Mouse (Mus musculus): ENCODE data around the gene Gm3776. TPM values are rescaled to one million over a fixed set of nuclear protein-coding genes. Genes with fewer than 3 reads are reported as not detected.
"Not testable (repeated sequence)": the region's sequence is repeated elsewhere in the genome, so short reads cannot be mapped to it uniquely, and the experiment has no call there.

Gm3776 gene
- polyA plus RNA-seq, 1 experiment from 2014 or later, result not detected

DNA sequence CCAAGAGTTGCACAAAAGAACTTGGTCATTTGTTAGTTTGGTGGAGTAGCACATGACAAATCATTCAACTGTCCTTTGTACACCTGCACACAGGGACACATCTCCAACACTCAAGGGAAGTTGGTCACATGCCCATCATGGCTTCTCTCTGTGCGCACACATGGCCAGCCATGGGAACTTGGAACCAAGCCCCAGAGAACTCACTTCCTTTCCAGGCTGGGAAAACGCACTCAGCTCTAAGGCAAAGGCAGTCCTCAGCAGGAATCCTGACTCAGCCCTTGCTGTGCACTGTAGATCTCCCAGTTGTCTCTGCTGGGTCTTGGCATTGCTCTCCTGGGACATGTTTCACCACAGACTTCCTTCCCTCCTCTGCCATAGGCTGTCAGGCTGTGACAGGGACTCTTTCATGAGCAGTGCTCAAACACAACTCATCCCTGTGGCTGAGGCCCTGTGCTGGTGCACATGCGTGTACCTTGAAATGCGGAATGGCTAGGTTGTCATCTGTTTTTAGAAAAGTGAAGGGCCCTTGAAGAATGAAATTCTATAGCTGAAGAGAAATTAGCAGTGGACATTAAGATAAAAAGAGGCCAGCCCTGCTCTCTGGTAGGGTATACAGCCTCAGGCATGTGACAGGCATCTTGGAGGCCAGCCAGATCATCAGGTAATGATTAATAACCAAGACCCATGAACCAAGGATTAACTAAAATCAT lies 25.2 kb downstream of the Gm3776 start:
- H3K9me3 ChIP-seq (replicated peaks; ENCODE audit: control insufficient read depth, low read length, poor library complexity, severe bottlenecking); H3K4me1 ChIP-seq (ENCODE audit: control insufficient read depth, insufficient read depth, low read length); H3K4me3 ChIP-seq (ENCODE audit: low read depth, low read length); H3K4me2 ChIP-seq (ENCODE audit: low read length); ATAC-seq; H3K27me3 ChIP-seq (ENCODE audit: control insufficient read depth, insufficient read depth, low read depth, low read length); H3K36me3 ChIP-seq (ENCODE audit: control insufficient read depth, insufficient read depth, low read length); H3K27ac ChIP-seq (ENCODE audit: low read length); H3K9ac ChIP-seq (ENCODE audit: low read depth, low read length): not testable (repeated sequence)
- 88% methylated on average over 4 of the region's 4 CpGs for WGBS

GRCm38 (mm10) chr9:78289063-78289462 lies 32.1 kb downstream of the Gm3776 start:
- not testable (repeated sequence) for H3K9me3 ChIP-seq (replicated peaks; ENCODE audit: control insufficient read depth, low read length, poor library complexity, severe bottlenecking); H3K4me2 ChIP-seq (ENCODE audit: low read length); H3K36me3 ChIP-seq (ENCODE audit: control insufficient read depth, insufficient read depth, low read length); H3K4me3 ChIP-seq (ENCODE audit: low read depth, low read length); H3K9ac ChIP-seq (ENCODE audit: low read depth, low read length); H3K27ac ChIP-seq (ENCODE audit: low read length); ATAC-seq; H3K4me1 ChIP-seq (ENCODE audit: control insufficient read depth, insufficient read depth, low read length); H3K27me3 ChIP-seq (ENCODE audit: control insufficient read depth, insufficient read depth, low read depth, low read length)
- 100% methylated on average over 1 of the region's 1 CpGs for WGBS

GRCm38 (mm10) chr9:78289723-78290122 lies 32.8 kb downstream of the Gm3776 start, which contains the start of gene Gm10639:
TSS of gene Gm10639 (plus strand) at chr9:78289923.
- not testable (repeated sequence) for H3K9ac ChIP-seq (ENCODE audit: low read depth, low read length); H3K4me2 ChIP-seq (ENCODE audit: low read length); H3K4me3 ChIP-seq (ENCODE audit: low read depth, low read length); H3K27me3 ChIP-seq (ENCODE audit: control insufficient read depth, insufficient read depth, low read depth, low read length); ATAC-seq; H3K36me3 ChIP-seq (ENCODE audit: control insufficient read depth, insufficient read depth, low read length); H3K4me1 ChIP-seq (ENCODE audit: control insufficient read depth, insufficient read depth, low read length); H3K27ac ChIP-seq (ENCODE audit: low read length); H3K9me3 ChIP-seq (replicated peaks; ENCODE audit: control insufficient read depth, low read length, poor library complexity, severe bottlenecking)
- 91% methylated on average over 3 of the region's 3 CpGs for WGBS

DNA sequence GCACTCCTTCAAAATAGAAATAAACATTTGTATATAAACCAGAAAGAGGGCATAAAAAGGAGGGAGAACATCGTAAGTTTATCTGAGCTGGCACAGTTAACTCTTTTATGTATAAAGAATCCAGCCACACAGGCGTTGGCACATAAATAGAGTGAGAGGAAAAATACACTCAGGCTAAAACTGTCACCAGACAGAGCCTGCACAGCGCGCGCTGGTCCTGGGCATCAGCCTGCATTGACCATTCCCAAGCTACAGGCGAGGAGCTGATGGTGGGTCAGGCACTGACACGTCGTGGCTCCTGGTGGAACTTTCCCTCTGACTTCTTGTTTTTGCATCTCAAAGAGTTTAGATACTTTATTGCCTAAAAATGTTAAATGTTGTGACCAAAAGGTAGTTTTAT lies 35.5 kb downstream of the Gm3776 start:
- H3K4me1 ChIP-seq (ENCODE audit: control insufficient read depth, insufficient read depth, low read length); H3K27me3 ChIP-seq (ENCODE audit: control insufficient read depth, insufficient read depth, low read depth, low read length); H3K36me3 ChIP-seq (ENCODE audit: control insufficient read depth, insufficient read depth, low read length); H3K9me3 ChIP-seq (replicated peaks; ENCODE audit: control insufficient read depth, low read length, poor library complexity, severe bottlenecking); H3K4me3 ChIP-seq (ENCODE audit: low read depth, low read length); H3K9ac ChIP-seq (ENCODE audit: low read depth, low read length); ATAC-seq; H3K27ac ChIP-seq (ENCODE audit: low read length); H3K4me2 ChIP-seq (ENCODE audit: low read length): not testable (repeated sequence)
- 95% methylated on average over 8 of the region's 8 CpGs for WGBS

GRCm38 (mm10) chr9:78293683-78294082 lies 36.8 kb downstream of the Gm3776 start:
- WGBS, result 73% methylated on average over 1 of the region's 1 CpGs
- H3K27ac ChIP-seq (ENCODE audit: low read length); H3K4me3 ChIP-seq (ENCODE audit: low read depth, low read length); H3K4me2 ChIP-seq (ENCODE audit: low read length); H3K9me3 ChIP-seq (replicated peaks; ENCODE audit: control insufficient read depth, low read length, poor library complexity, severe bottlenecking); H3K36me3 ChIP-seq (ENCODE audit: control insufficient read depth, insufficient read depth, low read length); H3K27me3 ChIP-seq (ENCODE audit: control insufficient read depth, insufficient read depth, low read depth, low read length); ATAC-seq; H3K9ac ChIP-seq (ENCODE audit: low read depth, low read length); H3K4me1 ChIP-seq (ENCODE audit: control insufficient read depth, insufficient read depth, low read length): not testable (repeated sequence)

DNA sequence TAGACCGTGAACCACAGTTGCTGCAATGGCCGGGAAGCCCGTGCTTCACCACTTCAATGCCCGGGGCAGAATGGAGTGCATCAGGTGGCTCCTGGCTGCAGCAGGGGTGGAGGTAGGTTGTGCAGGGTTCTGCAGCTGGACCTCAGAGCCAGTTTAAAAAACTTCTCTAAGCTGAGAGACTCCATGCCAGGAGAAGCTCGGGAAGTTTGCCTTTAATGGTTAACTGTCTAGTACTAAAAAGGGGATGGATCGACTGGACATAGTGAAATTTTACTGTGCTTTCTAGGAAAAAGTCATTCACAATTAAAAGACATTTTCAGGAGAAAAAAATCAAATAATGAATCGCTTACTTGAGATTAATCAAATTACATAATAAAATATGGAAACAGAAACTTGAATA lies 37.9 kb downstream of the Gm3776 start:
- WGBS, result 92% methylated on average over 4 of the region's 7 CpGs
- H3K4me2 ChIP-seq (ENCODE audit: low read length); H3K4me3 ChIP-seq (ENCODE audit: low read depth, low read length); H3K27me3 ChIP-seq (ENCODE audit: control insufficient read depth, insufficient read depth, low read depth, low read length); H3K36me3 ChIP-seq (ENCODE audit: control insufficient read depth, insufficient read depth, low read length); H3K9ac ChIP-seq (ENCODE audit: low read depth, low read length); H3K9me3 ChIP-seq (replicated peaks; ENCODE audit: control insufficient read depth, low read length, poor library complexity, severe bottlenecking); ATAC-seq; H3K4me1 ChIP-seq (ENCODE audit: control insufficient read depth, insufficient read depth, low read length); H3K27ac ChIP-seq (ENCODE audit: low read length): not testable (repeated sequence)

DNA sequence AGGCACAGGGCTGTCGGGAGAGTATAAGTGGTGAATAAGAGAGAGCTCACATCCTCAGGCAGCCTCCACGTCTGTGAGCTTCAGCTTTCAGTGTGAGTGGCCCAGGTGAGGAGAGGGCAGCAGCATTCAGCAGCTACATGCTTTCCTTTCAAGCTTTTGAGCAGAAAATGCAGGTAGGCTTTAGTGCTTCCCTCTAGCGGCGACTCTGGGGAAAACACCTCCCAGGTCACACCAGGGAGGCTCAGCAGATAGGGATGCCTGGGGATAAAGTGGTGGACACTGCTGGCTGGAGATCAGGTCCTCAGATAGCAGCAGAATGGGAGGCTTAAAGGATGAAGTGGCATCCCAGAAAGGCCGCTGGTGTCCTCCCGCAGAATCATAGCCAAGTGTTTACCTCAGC lies 39.2 kb downstream of the Gm3776 start:
- not testable (repeated sequence) for H3K4me1 ChIP-seq (ENCODE audit: control insufficient read depth, insufficient read depth, low read length); H3K9ac ChIP-seq (ENCODE audit: low read depth, low read length); H3K27me3 ChIP-seq (ENCODE audit: control insufficient read depth, insufficient read depth, low read depth, low read length); H3K9me3 ChIP-seq (replicated peaks; ENCODE audit: control insufficient read depth, low read length, poor library complexity, severe bottlenecking); H3K4me2 ChIP-seq (ENCODE audit: low read length); H3K4me3 ChIP-seq (ENCODE audit: low read depth, low read length); ATAC-seq; H3K27ac ChIP-seq (ENCODE audit: low read length); H3K36me3 ChIP-seq (ENCODE audit: control insufficient read depth, insufficient read depth, low read length)
- WGBS, result 16% methylated on average over 6 of the region's 6 CpGs

GRCm38 (mm10) chr9:78298232-78298631 lies 41.3 kb downstream of the Gm3776 start:
- no peak for ATAC-seq
- WGBS, result 90% methylated on average over 1 of the region's 1 CpGs
- Histone ChIP-seq H3K4me3 (ENCODE audit: low read depth, low read length) (no peak overlapping the region), H3K9me3 (replicated peaks; ENCODE audit: control insufficient read depth, low read length, poor library complexity, severe bottlenecking) (no peaks in the 10 kb centered on the region), H3K4me2 (ENCODE audit: low read length) (no peak overlapping the region), H3K27ac (ENCODE audit: low read length) (no peak overlapping the region), H3K36me3 (ENCODE audit: control insufficient read depth, insufficient read depth, low read length) (no peaks in the 10 kb centered on the region), H3K27me3 (ENCODE audit: control insufficient read depth, insufficient read depth, low read depth, low read length) (no peaks in the 10 kb centered on the region), H3K9ac (ENCODE audit: low read depth, low read length) (no peak overlapping the region), H3K4me1 (ENCODE audit: control insufficient read depth, insufficient read depth, low read length) (no peaks in the 10 kb centered on the region)

DNA sequence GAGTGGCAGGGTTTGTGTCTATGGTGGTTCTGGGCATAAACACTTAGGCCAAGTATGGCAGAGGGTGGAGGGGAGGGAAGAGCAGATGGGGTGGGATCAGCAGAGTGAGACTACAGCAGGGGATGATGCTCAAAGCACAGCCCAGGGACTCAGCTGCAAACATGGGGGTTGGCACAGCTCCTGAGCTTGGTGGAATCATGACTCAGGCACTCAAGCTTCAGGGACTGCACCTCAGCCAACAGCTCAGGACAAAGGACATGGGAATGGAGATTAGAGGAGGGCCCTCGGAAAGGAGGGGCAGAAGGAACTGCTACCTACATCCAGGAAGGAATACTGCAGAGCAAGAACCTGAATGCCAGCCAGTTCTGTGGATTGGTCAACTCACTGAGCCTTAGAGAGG lies 42.2 kb downstream of the Gm3776 start:
- ATAC-seq, result not testable (repeated sequence)
- WGBS, result 67% methylated on average over 1 of the region's 1 CpGs

More for the DNA sequence above, 42.2 kb downstream of the Gm3776 start:
- H3K4me3 ChIP-seq (ENCODE audit: low read depth, low read length); H3K9ac ChIP-seq (ENCODE audit: low read depth, low read length); H3K4me1 ChIP-seq (ENCODE audit: control insufficient read depth, insufficient read depth, low read length); H3K4me2 ChIP-seq (ENCODE audit: low read length); H3K27ac ChIP-seq (ENCODE audit: low read length); H3K9me3 ChIP-seq (replicated peaks; ENCODE audit: control insufficient read depth, low read length, poor library complexity, severe bottlenecking); H3K27me3 ChIP-seq (ENCODE audit: control insufficient read depth, insufficient read depth, low read depth, low read length); H3K36me3 ChIP-seq (ENCODE audit: control insufficient read depth, insufficient read depth, low read length): not testable (repeated sequence)
